Mouse (Mus musculus): Measurements from ENCODE around the gene Nppb.

GRCm38 (mm10) chr4:147962781-147963180 lies 22.8 kb upstream of the Nppb start:
- no peak for TF ChIP-seq CTCF (IDR thresholded peaks at IDR 0.05; ENCODE audit: low read depth)
- TF ChIP-seq EP300 (IDR thresholded peaks at IDR 0.05; ENCODE audit: low read depth), result no peak

All from heart, postnatal 0 days (tissue).